ENCODE assay signal across 25 mouse cellular contexts in genomic region chr6:39362684-39363083, GRCm38 (mm10). TPM values are rescaled to one million over a fixed set of nuclear protein-coding genes. Genes with fewer than 3 reads are reported as not detected.
"Had no signal": no experiment of that assay in that cellular context is flagged by ENCODE, and none has a peak within 500 bp of the region (broad histone marks: within the 10 kb centered on the region; RNA-seq: fewer than 3 reads in every experiment).

No protein-coding gene starts in this region.

- H3K9ac ChIP-seq: liver, embryonic 12.5 days; liver, embryonic 15.5 days; lung, embryonic 15.5 days; midbrain, embryonic 13.5 days; neural tube, embryonic 12.5 days; neural tube, embryonic 15.5 days; stomach, embryonic 15.5 days had no signal

- H3K4me2 ChIP-seq: liver, embryonic 12.5 days; liver, embryonic 15.5 days; lung, embryonic 15.5 days; midbrain, embryonic 13.5 days; neural tube, embryonic 12.5 days; neural tube, embryonic 15.5 days; stomach, embryonic 15.5 days had no signal

- H3K4me1 ChIP-seq: liver, embryonic 12.5 days; liver, embryonic 15.5 days; lung, embryonic 15.5 days; megakaryocyte, embryonic 14.5 days; midbrain, embryonic 10.5 days; midbrain, embryonic 13.5 days; neural tube, embryonic 12.5 days; neural tube, embryonic 15.5 days; stomach, embryonic 15.5 days had no signal

- ATAC-seq: inflammation-experienced regulatory T-cells, adult 6 months; intestine, embryonic 16.5 days; liver, embryonic 12.5 days; midbrain, embryonic 13.5 days; midbrain, embryonic 16.5 days had no signal

- H3K9me3 ChIP-seq: liver, embryonic 12.5 days; liver, embryonic 15.5 days; lung, embryonic 15.5 days; megakaryocyte, embryonic 14.5 days; midbrain, embryonic 10.5 days; midbrain, embryonic 13.5 days; neural tube, embryonic 12.5 days; neural tube, embryonic 15.5 days; stomach, embryonic 15.5 days had no signal

- H3K27ac ChIP-seq: liver, embryonic 12.5 days; liver, embryonic 15.5 days; lung, embryonic 15.5 days; midbrain, embryonic 10.5 days; midbrain, embryonic 13.5 days; neural tube, embryonic 12.5 days; neural tube, embryonic 15.5 days; stomach, embryonic 15.5 days had no signal

- H3K4me3 ChIP-seq: liver, embryonic 12.5 days; liver, embryonic 15.5 days; lung, embryonic 15.5 days; megakaryocyte, embryonic 14.5 days; midbrain, embryonic 10.5 days; midbrain, embryonic 13.5 days; neural tube, embryonic 12.5 days; neural tube, embryonic 15.5 days; stomach, embryonic 15.5 days had no signal

- DNase-seq: kidney, adult 18-20 months; kidney, postnatal 10 days; kidney, postnatal 4 days; liver; lung, adult 18-20 months; lung, postnatal 10 days; lung, postnatal 4 days; retina, postnatal 1 day; right cerebral cortex, postnatal 25 days; spleen, adult 18-20 months; thymus, postnatal 25 days had no signal

- H3K27me3 ChIP-seq: liver, embryonic 12.5 days; liver, embryonic 15.5 days; lung, embryonic 15.5 days; midbrain, embryonic 13.5 days; neural tube, embryonic 12.5 days; neural tube, embryonic 15.5 days; stomach, embryonic 15.5 days had no signal

RNA-seq across cellular contexts. Expression of gene Rab19, which starts 18.3 kb away (rescaled TPM):
- total RNA-seq: layer of hippocampus, adult 18-20 months; left cerebral cortex, postnatal 25 days had no signal
- polyA plus RNA-seq: midbrain, embryonic 16.5 days had no signal
